Comparison of ENCODE assay signal across 9 mouse cellular contexts in genomic region chr9:45678664-45679026, GRCm38 (mm10).
A peak's percentile ranks its signal among the peaks of the same experiment; 100 is the strongest.
DNase-seq lines count a peak whose midpoint lies in the region; ATAC-seq lines count a peak whose summit lies in the region.
"Had no signal": no experiment of that assay in that cellular context is flagged by ENCODE, and none has a peak within 500 bp of the region (broad histone marks: within the 10 kb centered on the region; RNA-seq: fewer than 3 reads in every experiment).

No protein-coding gene starts in this region.

- WGBS in embryonic facial prominence, embryonic 13.5 days: 75% methylated on average over 4 of the region's 4 CpGs
- WGBS in hindbrain, embryonic 14.5 days: 65% methylated on average over 4 of the region's 4 CpGs
- 76% methylated on average over 4 of the region's 4 CpGs for WGBS in midbrain, embryonic 11.5 days

- H3K27ac ChIP-seq in embryonic facial prominence, embryonic 13.5 days: peak overlapping the region; percentile 92
- H3K27ac ChIP-seq in hindbrain, embryonic 14.5 days: peak overlapping the region; percentile 91
- H3K27ac ChIP-seq in midbrain, embryonic 11.5 days (ENCODE audit: low read depth, low read length): no peak overlapping the region

- no peak overlapping the region for H3K4me3 ChIP-seq in embryonic facial prominence, embryonic 13.5 days
- H3K4me3 ChIP-seq in hindbrain, embryonic 14.5 days (replicated peaks; ENCODE audit: low read length): no peak overlapping the region
- H3K4me3 ChIP-seq in midbrain, embryonic 11.5 days (ENCODE audit: low read depth, low read length): no peak overlapping the region
- H3K4me3 ChIP-seq: intestine, embryonic 15.5 days had no signal

- no peak for ATAC-seq in embryonic facial prominence, embryonic 13.5 days (ENCODE audit: insufficient number of reproducible peaks, insufficient read depth, low FRiP score, low TSS enrichment, low read depth)
- ATAC-seq in hindbrain, embryonic 14.5 days (ENCODE audit: low FRiP score): no peak
- ATAC-seq in midbrain, embryonic 11.5 days (ENCODE audit: low FRiP score): no peak
- ATAC-seq: intestine, embryonic 15.5 days had no signal

- no peaks in the 10 kb centered on the region for H3K27me3 ChIP-seq in embryonic facial prominence, embryonic 13.5 days
- no peaks in the 10 kb centered on the region; the same call in 1 of the 2 replicates for H3K27me3 ChIP-seq in hindbrain, embryonic 14.5 days (ENCODE audit: control insufficient read depth, insufficient read depth, low read length)
- H3K27me3 ChIP-seq in midbrain, embryonic 11.5 days (ENCODE audit: control insufficient read depth, insufficient read depth, low read length): no peaks in the 10 kb centered on the region
- H3K27me3 ChIP-seq: intestine, embryonic 15.5 days had no signal

- no peak overlapping the region for H3K9ac ChIP-seq in embryonic facial prominence, embryonic 13.5 days
- H3K9ac ChIP-seq in hindbrain, embryonic 14.5 days: no peak overlapping the region
- peak overlapping the region; percentile 9; the same call in 1 of the 2 replicates for H3K9ac ChIP-seq in midbrain, embryonic 11.5 days (ENCODE audit: low read length)
- H3K9ac ChIP-seq: intestine, embryonic 15.5 days had no signal

- no peak overlapping the region for H3K4me2 ChIP-seq in embryonic facial prominence, embryonic 13.5 days
- no peak overlapping the region for H3K4me2 ChIP-seq in hindbrain, embryonic 14.5 days (replicated peaks)
- no peak overlapping the region for H3K4me2 ChIP-seq in midbrain, embryonic 11.5 days
- H3K4me2 ChIP-seq: intestine, embryonic 15.5 days had no signal

- peak; percentile 74 for DNase-seq in brain, adult 2 months (ENCODE audit: low read depth, low spot score)
- no peak for DNase-seq in hindbrain, embryonic 14.5 days (ENCODE audit: low spot score)
- no peak for DNase-seq in midbrain, embryonic 11.5 days (ENCODE audit: low spot score, missing footprints)
- DNase-seq in thymus, postnatal 0 days (ENCODE audit: low spot score): no peak
- no peak for DNase-seq in cerebellum, adult 11-12 months
- no peak for DNase-seq in urinary bladder, adult 2 months (ENCODE audit: low spot score)
- DNase-seq: kidney, postnatal 4 days had no signal

- no peaks in the 10 kb centered on the region for H3K36me3 ChIP-seq in embryonic facial prominence, embryonic 13.5 days
- H3K36me3 ChIP-seq in hindbrain, embryonic 14.5 days (replicated peaks; ENCODE audit: control insufficient read depth, insufficient read depth): no peaks in the 10 kb centered on the region
- no peaks in the 10 kb centered on the region for H3K36me3 ChIP-seq in midbrain, embryonic 11.5 days (ENCODE audit: control insufficient read depth, insufficient read depth, low read length)
- H3K36me3 ChIP-seq: intestine, embryonic 15.5 days had no signal

- peaks cover 32% of the 10 kb centered on the region for H3K4me1 ChIP-seq in embryonic facial prominence, embryonic 13.5 days
- peaks cover 53% of the 10 kb centered on the region for H3K4me1 ChIP-seq in hindbrain, embryonic 14.5 days (replicated peaks; ENCODE audit: control insufficient read depth, insufficient read depth, low read length)
- H3K4me1 ChIP-seq in midbrain, embryonic 11.5 days (ENCODE audit: control insufficient read depth, insufficient read depth, low read length): peaks cover 26% of the 10 kb centered on the region

- no peaks in the 10 kb centered on the region for H3K9me3 ChIP-seq in embryonic facial prominence, embryonic 13.5 days
- H3K9me3 ChIP-seq in hindbrain, embryonic 14.5 days (ENCODE audit: control insufficient read depth, low read length): no peaks in the 10 kb centered on the region
- no peaks in the 10 kb centered on the region for H3K9me3 ChIP-seq in midbrain, embryonic 11.5 days (ENCODE audit: control insufficient read depth, low read length)
- H3K9me3 ChIP-seq: intestine, embryonic 15.5 days had no signal
